Mouse (Mus musculus) fat pad, adult 2 months (tissue): ENCODE results near the gene Isyna1.
"Not testable (repeated sequence)": the region's sequence is repeated elsewhere in the genome, so short reads cannot be mapped to it uniquely, and the experiment has no call there.

ENCODE experiments used
- DNase-seq: peaks from one replicate; pipeline ENCODE4 v3.0.0-alpha.2; 2011; ENCODE audit warnings: low read depth, low spot score; ENCODE audit errors: extremely low read depth

Isyna1 gene

GRCm38 (mm10) chr8:70574915-70575314 is 19.3 kb upstream of the Isyna1 start:
- no peak for DNase-seq

DNA sequence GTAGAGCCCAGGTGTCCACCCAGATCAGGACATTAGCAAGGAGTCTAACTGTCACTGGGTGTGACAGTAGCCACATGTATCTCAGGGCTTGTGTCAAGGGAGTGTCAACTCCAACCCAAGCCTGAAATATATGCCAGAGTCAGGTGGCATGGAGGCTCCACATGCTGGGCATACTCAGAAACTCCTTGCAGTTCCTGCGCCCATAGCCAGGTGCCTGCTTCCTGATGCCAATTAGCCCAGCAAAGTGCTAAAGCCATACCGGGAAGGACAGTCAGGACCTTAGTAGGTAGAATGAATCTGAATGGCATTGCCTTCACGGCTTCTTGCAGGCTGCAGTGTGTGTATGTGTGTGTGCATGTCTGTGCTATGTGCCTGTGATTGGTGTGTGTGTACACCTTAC is 17.0 kb upstream of the Isyna1 start:
- no peak for DNase-seq

GRCm38 (mm10) chr8:70583476-70584387 is 10.4 kb upstream of the Isyna1 start:
- no peak for DNase-seq

DNA sequence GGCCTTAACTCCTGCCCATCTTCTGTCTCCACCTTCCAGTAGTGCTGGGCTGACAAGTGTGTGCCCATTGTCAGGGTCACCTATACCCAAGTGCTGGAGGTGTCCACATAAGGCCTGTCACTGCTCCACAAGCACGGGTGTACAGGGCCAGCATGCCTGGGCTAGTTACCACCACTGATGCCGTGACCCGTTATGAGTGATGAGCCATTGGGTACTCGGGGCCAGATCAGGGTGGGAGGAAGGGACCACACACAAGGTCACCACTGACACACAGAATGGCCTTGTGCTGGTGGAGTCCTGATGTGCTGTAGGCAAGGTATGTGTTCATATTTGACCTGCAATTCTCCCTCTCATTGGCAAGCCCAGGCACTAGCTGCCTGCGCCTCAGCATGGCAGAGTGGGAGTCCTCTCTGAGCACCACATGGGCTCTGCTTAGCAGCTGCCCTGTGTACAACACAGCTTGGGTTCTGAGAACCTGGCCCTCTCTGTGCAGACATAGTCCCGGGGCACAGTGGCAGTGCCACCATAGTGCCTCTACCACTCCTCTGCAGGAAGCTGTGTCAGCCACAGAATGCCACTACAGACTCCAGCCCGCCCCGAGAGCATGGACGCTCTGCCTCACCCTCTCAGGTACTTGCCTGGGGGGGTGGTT is 9.4 kb upstream of the Isyna1 start:
- no peak for DNase-seq

- DNase-seq = no peak
Measured at GRCm38 (mm10) chr8:70585258-70585652, 8.9 kb upstream of the Isyna1 start.

- not testable (repeated sequence) for DNase-seq
Measured at GRCm38 (mm10) chr8:70587955-70588354, 6.2 kb upstream of the Isyna1 start.

- DNase-seq = no peak
Measured at GRCm38 (mm10) chr8:70591569-70591968, 2.6 kb upstream of the Isyna1 start.

GRCm38 (mm10) chr8:70593173-70593572 is 1.0 kb upstream of the Isyna1 start:
- DNase-seq = no peak

- no peak for DNase-seq
Measured at GRCm38 (mm10) chr8:70594621-70595564, 720 bp downstream of the Isyna1 start.

- DNase-seq = no peak
Measured at GRCm38 (mm10) chr8:70595811-70596210, 1.6 kb downstream of the Isyna1 start.

DNA sequence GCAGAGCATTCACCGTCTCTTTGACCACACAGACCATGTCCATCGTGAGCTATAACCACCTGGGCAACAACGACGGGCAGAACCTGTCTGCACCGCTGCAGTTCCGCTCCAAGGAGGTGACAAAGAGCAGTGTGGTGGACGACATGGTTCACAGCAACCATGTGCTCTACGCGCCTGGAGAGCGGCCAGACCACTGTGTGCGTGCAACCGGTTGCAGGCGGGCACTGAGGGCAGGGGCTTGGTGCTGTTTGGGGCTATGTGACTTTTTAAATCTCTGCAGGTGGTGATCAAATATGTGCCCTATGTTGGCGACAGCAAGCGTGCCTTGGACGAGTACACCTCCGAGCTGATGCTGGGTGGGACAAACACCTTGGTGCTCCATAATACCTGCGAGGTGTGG is 2.0 kb downstream of the Isyna1 start:
- no peak for DNase-seq

DNA sequence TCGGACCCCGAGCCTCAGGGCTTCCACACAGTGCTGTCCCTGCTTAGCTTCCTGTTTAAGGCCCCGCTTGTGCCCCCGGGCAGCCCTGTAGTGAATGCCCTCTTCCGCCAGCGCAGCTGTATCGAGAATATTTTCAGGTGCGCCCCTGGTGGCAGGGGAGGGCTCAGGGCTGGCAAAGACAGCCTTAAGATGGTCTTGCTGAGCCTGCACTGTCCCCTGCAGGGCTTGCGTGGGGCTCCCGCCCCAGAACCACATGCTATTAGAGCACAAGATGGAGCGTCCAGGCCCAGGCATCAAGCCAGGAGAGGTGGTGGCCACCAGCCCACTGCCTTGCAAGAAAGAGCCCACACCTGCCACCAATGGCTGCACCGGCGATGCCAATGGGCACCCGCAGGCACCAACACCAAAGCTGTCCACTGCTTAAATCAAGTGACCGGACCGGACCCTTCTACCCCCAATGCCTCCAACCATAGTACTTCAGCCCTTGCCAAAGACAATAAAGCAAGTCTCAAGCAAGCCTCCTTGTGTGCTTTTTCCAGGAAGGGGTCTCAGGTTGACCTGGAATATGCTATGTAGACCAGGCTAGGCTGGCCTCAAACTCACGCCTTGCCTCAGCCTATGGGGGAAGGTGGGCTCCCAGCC is 2.7 kb downstream of the Isyna1 start:
- DNase-seq = no peak

DNA sequence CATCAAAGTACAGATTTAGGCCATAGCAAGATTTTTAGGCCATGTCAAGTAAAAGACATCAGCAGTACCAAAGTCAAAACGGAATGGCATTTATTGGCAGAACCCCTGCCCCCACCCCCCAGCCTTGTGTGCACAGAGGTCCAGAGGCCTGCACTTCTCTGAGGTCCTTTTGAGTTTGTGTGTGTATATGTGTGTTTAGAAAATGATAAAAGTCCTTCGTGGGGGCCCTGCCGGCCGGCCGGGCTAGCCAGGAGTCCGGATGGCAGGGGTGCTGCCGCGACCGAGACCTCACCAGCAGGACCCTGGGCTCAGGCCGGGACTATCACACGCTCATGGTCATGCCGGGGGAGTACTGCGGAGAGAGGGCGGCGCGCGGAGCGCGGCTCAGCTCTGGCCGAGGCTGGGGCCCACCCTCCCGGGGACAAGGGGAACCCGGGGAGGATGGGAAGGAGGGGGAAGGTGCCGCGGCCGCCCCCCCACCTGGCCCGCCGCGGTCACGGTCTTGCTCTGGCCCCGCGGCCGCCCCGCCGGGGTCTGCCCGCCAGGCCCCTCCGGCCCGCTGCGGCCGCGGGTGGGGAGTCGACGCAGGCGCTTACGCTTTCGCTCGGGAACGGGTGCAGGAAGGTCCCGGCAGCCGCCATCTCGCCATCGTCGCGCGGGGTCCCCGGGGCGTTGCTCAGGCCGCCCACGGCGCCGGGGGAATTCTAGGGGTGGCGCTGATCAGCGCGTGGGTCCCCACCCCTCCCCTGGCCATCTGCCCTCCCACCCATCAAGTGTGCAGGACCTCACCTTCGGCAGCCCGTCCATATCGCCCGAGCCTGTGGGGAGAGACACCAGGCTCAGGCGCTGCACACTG is 3.5 kb downstream of the Isyna1 start:
- no peak for DNase-seq

- no peak for DNase-seq
Measured at GRCm38 (mm10) chr8:70598283-70598682, 4.1 kb downstream of the Isyna1 start.

DNA sequence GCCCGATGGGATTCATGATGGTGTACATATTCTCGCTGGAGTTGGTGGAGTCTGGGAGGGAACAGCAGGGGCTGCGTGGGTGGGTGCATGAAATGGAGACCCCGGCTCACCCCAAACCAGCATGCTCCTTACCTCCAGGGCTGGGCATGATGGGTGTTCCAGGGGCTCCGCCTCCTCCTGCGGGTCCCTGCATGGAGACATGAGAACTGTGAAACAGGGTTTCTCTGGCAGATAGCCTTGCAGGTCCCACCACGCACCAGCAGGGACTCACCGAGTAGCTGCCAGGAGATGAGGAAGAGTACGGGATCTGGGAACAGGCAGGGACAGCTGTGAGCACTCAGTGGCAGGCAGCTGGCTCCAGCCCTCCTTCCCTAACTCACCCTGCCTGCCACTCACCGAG is 4.5 kb downstream of the Isyna1 start:
- DNase-seq = no peak

GRCm38 (mm10) chr8:70599507-70600290 is 5.5 kb downstream of the Isyna1 start:
- no peak for DNase-seq

DNA sequence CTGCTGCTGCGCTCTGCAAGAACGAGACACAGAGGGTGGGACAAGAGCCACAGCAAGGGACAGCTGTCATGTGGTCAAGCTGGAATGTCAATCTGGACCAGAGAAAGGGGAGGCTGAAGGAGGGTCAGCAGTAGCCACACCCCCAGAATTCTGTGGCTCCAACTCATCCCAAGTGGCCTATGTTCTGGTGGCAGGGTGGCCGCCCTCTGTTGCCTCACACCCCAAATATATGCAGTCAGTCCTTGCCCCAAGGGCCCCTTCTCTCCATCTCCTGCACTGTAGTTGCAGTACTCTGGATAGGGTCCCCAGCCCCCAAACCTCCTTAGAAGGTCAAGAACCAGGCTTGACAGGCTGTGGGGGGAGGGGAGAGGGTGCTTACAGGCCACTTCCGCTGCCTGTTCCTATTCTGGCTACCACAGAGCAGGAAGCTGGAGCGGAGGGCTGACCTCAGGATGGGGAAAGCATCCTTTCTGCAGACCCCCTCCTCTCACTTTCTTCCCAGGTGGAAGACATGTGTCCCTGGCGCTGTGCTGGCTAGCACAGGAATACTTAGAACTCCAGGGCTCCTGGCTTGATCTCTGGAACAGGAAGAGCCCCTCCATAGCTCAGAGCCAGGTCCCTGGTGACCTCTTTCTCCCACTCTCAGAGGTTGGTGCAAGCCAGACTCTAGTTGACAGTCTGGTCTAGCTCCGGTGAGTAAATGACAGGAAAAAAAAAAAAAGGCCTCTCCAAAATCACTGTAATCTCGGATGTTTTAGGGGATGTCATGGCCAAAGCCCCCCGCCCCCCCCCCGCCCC is 6.5 kb downstream of the Isyna1 start:
- DNase-seq = no peak

DNA sequence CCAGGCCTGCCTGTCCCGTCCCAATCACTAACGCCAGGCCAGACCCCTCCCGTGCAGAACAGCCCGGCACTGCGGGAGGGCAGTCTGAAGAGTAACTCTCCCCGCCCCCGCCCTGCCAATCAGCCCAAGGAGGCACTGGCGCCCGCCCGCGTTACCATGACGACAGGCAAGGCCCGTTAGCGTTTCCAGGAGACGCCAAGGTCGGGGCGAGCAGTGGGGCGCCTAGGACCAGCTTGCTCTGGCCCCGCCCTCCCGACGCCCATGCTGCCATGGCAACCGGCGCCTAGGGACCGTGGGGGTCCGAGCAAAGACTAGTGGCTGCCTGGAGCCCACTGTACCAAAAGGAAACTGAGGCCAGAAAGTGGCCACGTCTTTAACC is 7.1 kb downstream of the Isyna1 start:
- DNase-seq = no peak
